Mouse (Mus musculus): ENCODE results near the gene Smim6. TPM values are rescaled to one million over a fixed set of nuclear protein-coding genes. Genes with fewer than 3 reads are reported as not detected.

Smim6 gene
- total RNA-seq, 2 experiments from 2014 or later, result 0.22 to 0.48 TPM

DNA sequence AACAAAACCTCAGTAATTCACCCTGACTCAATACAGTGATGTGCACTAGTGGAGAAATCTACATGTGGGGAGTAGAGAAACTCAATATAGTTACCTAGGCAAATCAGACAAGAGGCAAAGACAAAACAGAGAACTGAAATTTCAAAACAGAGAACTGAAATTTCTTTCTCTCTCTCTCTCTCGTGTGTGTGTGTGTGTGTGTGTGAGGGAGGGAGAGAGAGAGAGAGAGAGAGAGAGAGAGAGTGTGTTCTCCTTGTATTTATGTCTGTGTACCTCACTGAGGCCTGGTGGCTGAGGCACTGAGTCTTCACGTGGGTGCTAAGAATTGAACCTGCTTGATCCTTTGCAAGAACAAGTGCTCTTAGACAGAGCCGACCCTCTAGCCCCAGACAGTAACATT, 18.0 kb downstream of the Smim6 start:
- DNase-seq, result no peak
- intact Hi-C loops (cut with DNase I), result no loop called here

DNA sequence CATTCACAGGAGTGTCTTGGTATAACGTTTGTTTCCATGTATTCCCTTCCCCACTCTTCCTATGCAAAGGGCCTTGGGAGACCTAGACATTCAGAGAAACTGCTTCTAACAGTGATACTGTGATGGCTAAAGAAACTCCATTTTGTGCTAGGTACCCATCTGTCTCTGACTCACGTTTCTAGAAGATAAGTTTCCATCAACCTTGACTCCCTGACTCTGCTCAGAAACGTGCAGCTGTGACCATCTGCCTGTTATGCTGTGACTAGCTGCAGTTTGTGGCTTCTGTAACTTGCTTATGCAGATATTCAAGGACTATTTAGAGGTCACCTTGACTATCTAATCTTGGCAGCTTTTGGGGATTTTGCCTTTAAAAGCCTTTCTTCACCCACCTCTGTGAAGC, 19.4 kb downstream of the Smim6 start:
- DNase-seq, result no peak
- intact Hi-C loops (cut with DNase I), result no loop called here

DNA sequence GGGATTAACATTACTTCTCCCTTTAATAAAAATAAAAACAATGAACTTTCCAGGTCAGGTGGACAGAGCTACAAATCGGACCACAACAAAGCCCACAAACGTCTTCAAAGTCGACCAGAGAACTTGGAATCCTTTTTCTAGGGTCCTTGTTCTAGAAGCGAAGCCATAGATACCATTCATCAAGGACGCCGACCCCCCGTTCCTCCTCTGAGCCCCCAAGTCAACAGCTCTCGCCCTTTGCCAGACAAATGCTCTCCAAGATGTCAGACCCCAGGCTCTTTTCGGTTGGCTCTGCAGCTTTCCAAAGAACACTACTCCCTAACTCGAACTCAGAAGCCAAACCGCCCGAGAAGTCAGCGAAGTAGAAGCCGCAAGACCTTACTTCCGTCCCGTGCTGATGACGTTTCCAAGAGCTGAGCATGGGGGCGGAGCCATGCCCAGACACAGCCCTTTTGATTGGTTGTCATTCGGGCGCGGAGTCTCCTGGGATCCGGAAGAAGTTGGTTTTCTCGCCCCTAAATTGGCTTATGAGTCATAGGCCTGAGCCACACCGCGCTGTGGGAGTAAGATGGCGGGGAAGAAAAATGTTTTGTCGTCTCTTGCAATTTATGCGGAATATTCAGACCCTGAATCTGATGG, 21.4 kb downstream of the Smim6 start, which contains the start of the genes Sap30bp and Recql5:
Gene Sap30bp, plus strand, starts transcription at position 175 of the 639 bp plus-strand sequence.
Gene Recql5, minus strand, starts transcription at position 370 of the 639 bp plus-strand sequence.
- DNase-seq, result peak; percentile 93 to 98
- intact Hi-C loops (cut with DNase I), result no loop called here

DNA sequence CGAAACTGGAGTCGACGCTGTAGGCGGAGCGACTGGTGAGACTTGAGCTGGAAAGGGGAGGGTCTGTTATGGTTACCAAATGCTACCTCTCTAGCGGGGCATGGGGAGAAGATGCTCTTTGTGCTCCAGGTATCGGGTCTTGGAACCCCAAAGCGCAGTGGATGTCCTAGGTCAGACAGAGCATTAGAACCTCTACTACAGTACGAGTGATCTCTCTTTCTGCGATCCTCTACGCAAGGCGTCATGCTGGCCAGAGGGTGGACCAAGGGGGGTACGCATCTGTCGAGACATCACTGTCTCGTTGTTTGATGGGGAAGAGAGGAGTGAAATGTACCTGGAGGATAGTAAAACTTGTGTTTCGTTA, 21.9 kb downstream of the Smim6 start:
- DNase-seq, result peak in 1 of 2 experiments; percentile 13
- intact Hi-C loops (cut with DNase I), result no loop called here

DNA sequence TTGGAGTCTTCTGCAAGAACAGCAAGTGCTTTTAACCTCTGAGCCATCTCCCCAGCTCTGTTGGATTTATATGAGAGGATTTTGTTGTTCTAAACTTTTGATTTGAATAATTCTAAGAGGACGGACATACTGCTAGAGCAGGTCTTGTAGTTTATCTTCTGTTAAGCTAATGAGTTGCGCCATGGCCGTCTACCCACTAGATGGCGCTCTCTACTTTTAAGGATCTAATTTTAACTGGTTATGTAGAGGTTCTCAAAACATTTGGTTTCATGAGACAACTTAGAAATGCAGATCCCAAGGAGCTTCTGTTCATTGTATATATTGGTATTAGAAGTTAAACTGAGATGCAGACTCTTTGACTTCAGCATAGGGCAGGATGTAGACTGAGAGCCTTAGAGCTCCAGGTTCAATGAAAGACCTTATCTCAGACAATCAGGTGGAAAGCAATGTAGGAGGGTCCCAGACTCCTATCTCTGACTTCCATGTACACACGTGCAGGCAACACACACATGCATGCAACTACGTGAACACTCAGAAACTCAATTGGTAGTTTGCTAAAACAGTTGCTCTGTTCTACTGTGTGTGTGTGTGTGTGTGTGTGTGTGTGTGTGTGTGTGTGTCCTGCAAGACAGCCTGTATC, 28.0 kb downstream of the Smim6 start:
- DNase-seq, result peak; percentile 52 to 76
- intact Hi-C loops (cut with DNase I), result loop anchor here (1.0 to 5.0 kb wide), 3 partner anchors 59 to 192 kb away; partner anchors contain the start of gene Trim65

DNA sequence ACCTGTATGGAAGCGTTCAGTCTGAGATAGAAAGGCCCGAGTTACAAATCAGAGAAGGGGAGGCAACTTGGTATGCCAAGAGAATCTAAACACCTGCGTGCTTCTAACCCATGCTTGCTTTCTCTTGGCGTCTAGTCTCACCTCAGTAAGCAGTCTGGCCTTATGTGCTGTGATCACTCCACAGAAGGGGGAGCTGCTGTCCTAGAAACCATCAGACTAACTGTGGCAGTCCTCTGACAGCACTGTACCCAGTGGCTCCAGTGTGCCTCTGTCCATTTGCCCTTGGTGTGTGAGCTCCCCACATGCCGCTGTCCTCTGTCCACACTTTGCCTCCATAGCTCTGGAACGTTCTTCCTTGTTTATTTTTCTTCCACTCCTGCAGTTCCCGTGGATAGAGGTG, 30.2 kb downstream of the Smim6 start:
- intact Hi-C loops (cut with DNase I), result no loop called here
- DNase-seq, result no peak

DNA sequence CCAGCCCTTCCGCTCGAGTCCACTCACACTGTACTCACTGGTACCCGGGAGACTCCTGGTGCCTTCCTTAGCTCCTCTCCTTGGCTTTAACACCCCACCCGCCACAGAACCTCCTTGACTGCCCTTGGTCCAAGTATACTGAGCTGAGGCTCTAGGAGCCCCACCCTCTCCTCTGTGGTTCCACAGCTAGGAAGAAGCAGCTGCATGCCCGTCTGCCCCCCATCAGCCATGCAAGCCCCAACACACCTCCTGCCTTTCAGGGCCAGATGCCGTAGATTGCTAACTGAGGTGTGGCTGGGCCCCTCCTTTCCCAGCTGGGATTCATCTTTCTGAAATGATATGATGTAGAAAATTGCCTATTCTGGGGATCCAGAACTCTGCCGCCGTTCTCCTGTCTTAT, 33.4 kb downstream of the Smim6 start:
- no peak for DNase-seq
- intact Hi-C loops (cut with DNase I), result no loop called here

DNA sequence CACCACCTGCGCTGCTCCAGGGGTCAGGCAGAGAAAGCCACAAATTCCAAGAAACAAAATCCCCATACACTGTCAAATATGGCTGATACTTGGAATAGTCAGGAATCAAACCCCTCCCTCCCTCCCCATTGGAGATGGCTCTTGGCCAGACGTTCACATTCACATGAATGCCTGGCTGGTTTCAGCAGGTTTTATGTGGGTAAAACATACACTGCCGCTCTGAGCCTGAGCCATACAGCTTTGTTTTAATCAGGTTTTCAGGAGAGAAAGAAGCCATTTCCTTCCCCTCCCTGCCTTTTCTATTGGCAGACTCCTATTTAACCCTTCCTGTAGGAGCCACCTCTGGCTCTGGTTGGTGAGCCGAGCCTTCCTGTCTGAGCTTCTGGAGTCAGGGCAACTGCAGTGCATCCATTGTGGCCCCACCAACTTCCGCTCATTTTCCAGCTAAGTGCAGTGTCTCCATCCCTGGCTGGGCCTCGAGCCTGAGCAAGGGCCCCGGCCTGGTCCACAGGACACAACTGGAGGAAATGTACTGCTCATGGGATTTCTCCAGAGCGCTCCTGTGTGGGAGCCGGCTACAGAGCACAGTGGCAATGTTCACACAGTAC, 34.5 kb downstream of the Smim6 start:
- intact Hi-C loops (cut with DNase I), result no loop called here
- DNase-seq, result peak in 1 of 2 experiments; percentile 30

DNA sequence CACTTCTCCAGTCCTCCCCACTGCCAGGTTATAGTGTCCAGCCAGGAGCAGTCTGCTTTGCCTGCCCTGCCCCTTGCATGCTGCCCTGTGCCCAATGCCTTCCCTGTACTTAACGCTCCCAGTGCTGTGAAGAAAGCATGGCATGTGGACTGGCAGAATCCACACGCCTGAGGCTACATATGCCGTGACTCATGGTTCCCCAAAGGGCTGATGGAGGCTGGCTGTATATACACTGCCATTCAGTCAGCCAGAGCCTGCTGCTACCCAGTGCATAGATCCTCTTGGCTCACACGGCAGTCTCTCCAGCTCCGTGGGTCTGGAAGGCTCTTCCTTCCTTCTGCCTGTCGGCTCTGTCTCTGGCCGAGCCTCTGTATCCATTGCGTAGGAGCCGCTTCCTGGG, 36.5 kb downstream of the Smim6 start:
- intact Hi-C loops (cut with DNase I), result no loop called here
- DNase-seq, result no peak

DNA sequence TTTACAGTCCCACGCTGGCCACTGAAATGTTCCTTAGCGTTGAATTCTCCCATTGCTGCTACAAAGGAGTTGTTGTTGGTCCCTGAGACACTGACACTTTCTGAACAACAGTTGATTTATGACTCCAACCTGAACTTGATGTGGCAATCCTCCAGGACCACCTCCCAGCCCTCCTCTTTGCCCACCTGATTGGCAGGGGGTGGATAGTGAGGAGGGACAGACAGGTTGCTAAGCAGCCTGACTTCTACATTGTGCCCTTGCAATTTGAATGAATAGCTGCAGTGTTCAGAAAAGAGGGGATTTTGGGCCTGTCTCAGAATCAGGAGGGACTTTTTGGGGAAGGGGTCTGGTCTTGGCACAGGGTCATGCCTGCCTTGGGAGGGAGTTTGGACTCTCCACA, 38.9 kb downstream of the Smim6 start:
- no peak for DNase-seq
- intact Hi-C loops (cut with DNase I), result no loop called here

DNA sequence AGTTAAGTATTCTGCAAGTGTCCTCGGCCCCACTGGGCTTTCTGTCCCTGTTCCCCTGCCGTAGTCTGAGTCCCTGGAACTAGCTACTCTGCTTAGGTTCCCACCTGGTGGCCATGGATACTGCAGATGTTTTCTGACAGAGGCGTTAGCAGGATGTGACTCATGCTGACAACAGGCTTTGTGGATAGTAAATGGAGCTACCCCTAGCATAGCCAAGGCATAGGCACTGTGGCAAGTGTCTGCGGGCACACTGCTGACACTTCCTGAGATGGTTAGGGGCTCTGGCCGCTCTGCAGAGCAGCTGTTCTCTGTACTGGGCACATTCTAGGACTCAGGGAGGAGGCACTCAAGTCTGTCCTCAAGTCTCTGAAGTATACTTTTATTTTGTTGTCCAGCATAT, 42.9 kb downstream of the Smim6 start:
- intact Hi-C loops (cut with DNase I), result no loop called here
- DNase-seq, result no peak

DNA sequence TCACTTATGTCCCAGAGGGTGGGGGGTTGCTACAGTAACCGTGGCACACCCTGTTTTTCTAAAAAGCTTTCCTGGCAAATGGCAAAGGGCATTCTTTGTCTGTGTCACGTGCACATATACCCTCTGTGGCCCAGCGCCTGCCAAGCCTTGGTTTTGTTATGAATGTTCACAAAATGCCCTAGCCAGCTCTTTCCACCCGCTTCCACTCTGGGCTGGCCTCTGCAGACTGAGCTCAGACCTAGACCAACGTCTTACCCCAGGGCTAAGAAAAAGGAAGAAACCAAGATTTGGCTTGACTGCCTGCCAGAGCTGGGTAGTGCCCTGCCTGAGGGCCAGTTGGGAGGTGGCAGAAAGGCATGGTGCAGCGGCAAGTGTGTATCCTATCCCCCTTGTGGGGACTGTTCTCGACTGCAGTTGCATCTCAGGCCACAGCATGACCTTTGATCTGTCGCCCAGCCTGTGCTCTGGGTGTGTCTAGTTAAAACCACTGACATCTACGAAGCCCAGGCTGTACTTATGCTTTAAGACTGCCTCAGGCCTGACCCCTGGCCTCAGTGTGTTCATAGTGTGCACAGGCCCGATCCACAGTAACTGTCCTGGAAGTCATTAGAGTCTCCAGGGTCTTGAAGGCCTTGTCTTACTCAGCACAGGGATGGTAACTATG, 43.5 kb downstream of the Smim6 start:
- intact Hi-C loops (cut with DNase I), result no loop called here
- no peak for DNase-seq

DNA sequence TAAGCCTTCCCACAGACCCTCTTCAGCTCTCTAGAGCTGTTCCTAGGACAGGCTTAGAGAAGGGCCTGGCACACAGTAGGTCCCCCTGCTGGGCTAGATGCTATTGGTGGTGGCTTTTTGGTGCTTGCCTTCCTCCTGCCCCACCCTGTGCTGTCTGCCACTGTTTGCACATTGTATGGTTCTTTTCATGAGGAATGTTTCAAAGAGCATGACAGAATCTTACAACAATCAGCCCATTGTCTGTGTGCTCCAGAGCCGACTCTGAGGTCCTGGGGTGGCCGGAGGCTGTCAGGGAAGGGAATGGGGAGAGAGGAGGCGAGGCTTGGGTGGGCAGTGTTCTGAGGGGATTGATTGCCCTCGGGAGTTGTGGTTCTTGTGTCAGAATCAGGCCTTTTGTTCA, 44.6 kb downstream of the Smim6 start:
- intact Hi-C loops (cut with DNase I), result no loop called here
- DNase-seq, result no peak

DNA sequence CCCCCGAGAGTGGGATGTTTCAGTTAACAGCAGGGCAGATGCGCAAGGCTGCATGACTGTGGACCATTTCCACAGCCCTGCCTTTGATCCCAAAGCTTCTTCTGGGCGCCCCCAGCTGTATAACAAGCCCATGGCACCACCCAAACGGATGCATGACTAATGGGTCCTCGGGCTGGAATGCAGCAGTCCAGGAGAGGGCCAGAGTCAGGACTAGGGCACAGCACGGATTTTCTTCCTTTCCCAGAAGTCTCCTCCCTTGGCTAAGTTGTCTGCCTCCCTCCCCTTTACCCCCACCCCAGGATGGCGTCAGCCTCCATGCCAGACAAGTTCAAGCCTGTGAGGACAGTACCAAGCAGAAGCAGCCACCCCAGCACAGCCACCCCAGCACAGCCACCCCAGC, 46.2 kb downstream of the Smim6 start:
- no peak for DNase-seq
- intact Hi-C loops (cut with DNase I), result no loop called here

DNA sequence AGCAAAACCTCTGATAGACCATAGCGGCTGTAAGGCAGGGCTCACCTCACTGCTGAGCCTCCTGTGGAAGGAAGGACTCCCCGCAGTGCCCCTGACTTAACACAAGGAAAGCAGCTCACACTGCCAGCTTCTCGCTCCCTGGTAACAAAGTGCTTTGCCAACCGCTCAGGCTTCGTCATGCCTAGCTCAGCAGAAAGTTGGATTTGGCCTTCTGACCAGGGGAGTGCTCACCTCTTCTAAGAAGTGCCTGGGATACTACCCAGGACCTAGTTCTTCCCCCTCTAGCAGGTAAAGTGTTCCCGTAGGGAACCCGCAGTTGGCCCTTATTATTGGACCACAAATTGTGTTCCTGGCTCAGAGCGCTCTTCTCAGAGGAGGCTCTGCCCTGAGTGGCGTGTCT, 47.2 kb downstream of the Smim6 start:
- no peak for DNase-seq
- intact Hi-C loops (cut with DNase I), result no loop called here

DNA sequence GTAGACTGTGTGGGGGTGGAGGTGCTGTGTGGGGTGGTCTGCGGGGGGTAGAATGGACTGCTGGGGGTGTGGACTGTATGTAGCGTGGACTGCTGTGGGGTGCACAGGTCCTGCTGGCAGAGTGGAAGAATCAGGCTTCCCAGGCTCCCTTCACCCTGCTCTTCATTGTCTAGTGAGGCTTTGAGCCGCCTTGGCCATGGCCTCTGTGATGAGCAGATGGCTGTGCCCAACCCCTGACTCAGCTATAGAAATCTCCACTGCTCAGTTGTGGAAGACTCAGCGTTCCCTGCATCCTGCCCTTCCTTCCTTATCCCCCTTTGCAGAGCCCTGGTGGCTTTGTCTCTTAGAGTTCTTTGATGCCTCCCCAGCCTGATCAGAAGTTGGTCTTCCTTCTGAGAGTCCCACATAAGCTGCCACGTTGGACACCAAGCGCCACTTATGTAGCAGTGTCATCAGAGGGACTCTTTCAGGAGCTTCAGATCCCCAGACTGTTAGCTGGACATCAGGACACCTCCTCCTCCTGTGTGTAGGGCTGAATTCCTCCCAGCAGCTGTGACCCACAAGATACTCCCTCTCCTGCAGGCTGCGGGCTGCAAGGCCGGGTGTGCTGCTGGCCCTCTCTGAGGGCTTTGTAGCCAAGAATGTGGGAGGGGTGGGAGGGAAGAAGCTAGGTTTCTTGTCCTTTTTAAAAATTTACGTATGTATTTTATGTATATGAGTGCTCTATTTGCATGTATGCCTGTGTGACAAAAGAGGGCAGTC, 51.0 kb downstream of the Smim6 start:
- DNase-seq, result no peak
- intact Hi-C loops (cut with DNase I), result no loop called here

Other genes starting within 250 kb of the Smim6 start
- 100 to 1,000 TPM; 113 to 120 TPM for gene Grb2, start 203.4 kb upstream of the Smim6 start, total RNA-seq (2021)
- gene Tmem94, start 146.6 kb upstream of the Smim6 start, total RNA-seq (2021), result 100 to 1,000 TPM; 103 to 111 TPM
- gene Caskin2, start 98.4 kb upstream of the Smim6 start, total RNA-seq (2021), result 10 to 100 TPM; 54.0 to 54.9 TPM
- 10 to 100 TPM in 1 of 2 experiments, 1 to 10 TPM in 1; 8.7 to 12.1 TPM for gene Tsen54, start 97.3 kb upstream of the Smim6 start, total RNA-seq (2021)
- gene Llgl2, start 88.0 kb upstream of the Smim6 start, total RNA-seq (2021), result 10 to 100 TPM; 15.0 to 18.2 TPM
- under 1 TPM; 0.07 to 0.14 TPM for gene Myo15b, start 53.6 kb upstream of the Smim6 start, total RNA-seq (2021)
- 10 to 100 TPM; 19.6 to 20.4 TPM for gene Smim5, start 12.1 kb upstream of the Smim6 start, total RNA-seq (2021)
- gene Sap30bp, start 21.3 kb downstream of the Smim6 start, total RNA-seq (2021), result 10 to 100 TPM; 20.6 to 23.8 TPM
- gene Recql5, start 21.5 kb downstream of the Smim6 start, total RNA-seq (2021), result 1 to 10 TPM; 7.1 to 8.9 TPM
- 1 to 10 TPM; 4.3 to 4.5 TPM for gene Itgb4, start 62.7 kb downstream of the Smim6 start, total RNA-seq (2021)
- 10 to 100 TPM; 18.6 to 19.3 TPM for gene Galk1, start 100.7 kb downstream of the Smim6 start, total RNA-seq (2021)
- gene H3f3b, start 115.9 kb downstream of the Smim6 start, total RNA-seq (2021), result 100 to 1,000 TPM; 184 to 193 TPM
- gene Unk, start 118.3 kb downstream of the Smim6 start, total RNA-seq (2021), result 10 to 100 TPM; 12.2 to 12.9 TPM
- gene Unc13d, start 165.9 kb downstream of the Smim6 start, total RNA-seq (2021), result 1 to 10 TPM in 1 of 2 experiments, under 1 TPM in 1; 0.81 to 1.7 TPM
- 10 to 100 TPM; 83.6 to 89.5 TPM for gene Wbp2, start 175.0 kb downstream of the Smim6 start, total RNA-seq (2021)
- 10 to 100 TPM; 46.3 to 46.9 TPM for gene Trim47, start 215.2 kb downstream of the Smim6 start, total RNA-seq (2021)
- gene Trim65, start 219.1 kb downstream of the Smim6 start, total RNA-seq (2021), result 1 to 10 TPM; 7.3 to 8.2 TPM
- 10 to 100 TPM; 55.5 to 56.3 TPM for gene Mrpl38, start 226.9 kb downstream of the Smim6 start, total RNA-seq (2021)